Mouse (Mus musculus) urinary bladder, postnatal 36 days (tissue): ENCODE measurements around the gene Atrn.

Source experiments
- DNase-seq, 2 experiments: peaks; one replicate each; pipeline ENCODE4 v3.0.0; 2022; ENCODE audit warnings: low spot score in 2 of 2, mixed read lengths in 1 of 2

Gene Atrn

GRCm38 (mm10) chr2:131072536-131072935 is 166.2 kb downstream of the Atrn start:
- DNase-seq, result no peak
